Mouse (Mus musculus) CH12.LX (cell line): ENCODE results near the gene Dusp2.

Experiments used
- CTCF ChIP-seq, 2 experiments: IDR thresholded peaks in 1 of 2; conservative IDR thresholded peaks in 1 of 2; 2 replicates each; pipeline ENCODE4 v1.5.1; 2011 to 2012; ENCODE audit warnings: low read depth in 2 of 2, low read length in 2 of 2, improper control_type of control experiment in 1 of 2, inconsistent platforms in 1 of 2, mild to moderate bottlenecking in 1 of 2, moderate library complexity in 1 of 2
- EP300 ChIP-seq: IDR thresholded peaks from 2 replicates; pipeline ENCODE4 v1.6.1; 2011; ENCODE audit warnings: low read length, improper control_type of control experiment
- MAFK ChIP-seq: IDR thresholded peaks from 2 replicates; pipeline ENCODE4 v1.6.1; 2011; ENCODE audit warnings: low read length, improper control_type of control experiment; ENCODE audit not compliant: insufficient replicate concordance
- POLR2A ChIP-seq: IDR thresholded peaks from 2 replicates; pipeline ENCODE4 v1.6.1; 2011; ENCODE audit warnings: low read depth, mild to moderate bottlenecking, improper control_type of control experiment, low read length
- RAD21 ChIP-seq: IDR thresholded peaks from 2 replicates; pipeline ENCODE4 v1.6.1; 2011; ENCODE audit warnings: low read depth, mild to moderate bottlenecking, low read length, improper control_type of control experiment, moderate library complexity
- SMC3 ChIP-seq: IDR thresholded peaks from 2 replicates; pipeline ENCODE4 v1.6.1; 2011; ENCODE audit warnings: low read depth, low read length, improper control_type of control experiment
- UBTF ChIP-seq: IDR thresholded peaks from 2 replicates; pipeline ENCODE4 v1.6.1; 2012; ENCODE audit warnings: low read depth, mild to moderate bottlenecking, inconsistent platforms, low read length, improper control_type of control experiment, moderate library complexity
- USF1 ChIP-seq: IDR thresholded peaks from 2 replicates; pipeline ENCODE4 v1.6.1; 2014; ENCODE audit warnings: low read depth, mild to moderate bottlenecking, inconsistent platforms, low read length, improper control_type of control experiment
- USF2 ChIP-seq: conservative IDR thresholded peaks from 2 replicates; pipeline ENCODE4 v1.6.1; 2011; ENCODE audit warnings: low read depth, low read length, improper control_type of control experiment
- ZNF384 ChIP-seq: IDR thresholded peaks from 2 replicates; pipeline ENCODE4 v1.6.1; 2012; ENCODE audit warnings: low read depth, low read length, improper control_type of control experiment, inconsistent platforms

- TF ChIP-seq USF1 (no peak), RAD21 (no peak), MAFK (no peak), ZNF384 (no peak), CTCF (conservative IDR thresholded peaks at IDR 0.05 in 1 of 2, IDR thresholded peaks at IDR 0.05 in 1 of 2; ENCODE audit: low read depth in 2 of 2, low read length in 2 of 2) (no peak), EP300 (no peak), POLR2A (no peak), UBTF (no peak), USF2 (no peak), SMC3 (no peak)
Observed at GRCm38 (mm10) chr2:127379250-127379649, 43.3 kb downstream of the Dusp2 start.
